Mouse (Mus musculus): ENCODE measurements around the gene Itgb5.

Gene Itgb5

DNA sequence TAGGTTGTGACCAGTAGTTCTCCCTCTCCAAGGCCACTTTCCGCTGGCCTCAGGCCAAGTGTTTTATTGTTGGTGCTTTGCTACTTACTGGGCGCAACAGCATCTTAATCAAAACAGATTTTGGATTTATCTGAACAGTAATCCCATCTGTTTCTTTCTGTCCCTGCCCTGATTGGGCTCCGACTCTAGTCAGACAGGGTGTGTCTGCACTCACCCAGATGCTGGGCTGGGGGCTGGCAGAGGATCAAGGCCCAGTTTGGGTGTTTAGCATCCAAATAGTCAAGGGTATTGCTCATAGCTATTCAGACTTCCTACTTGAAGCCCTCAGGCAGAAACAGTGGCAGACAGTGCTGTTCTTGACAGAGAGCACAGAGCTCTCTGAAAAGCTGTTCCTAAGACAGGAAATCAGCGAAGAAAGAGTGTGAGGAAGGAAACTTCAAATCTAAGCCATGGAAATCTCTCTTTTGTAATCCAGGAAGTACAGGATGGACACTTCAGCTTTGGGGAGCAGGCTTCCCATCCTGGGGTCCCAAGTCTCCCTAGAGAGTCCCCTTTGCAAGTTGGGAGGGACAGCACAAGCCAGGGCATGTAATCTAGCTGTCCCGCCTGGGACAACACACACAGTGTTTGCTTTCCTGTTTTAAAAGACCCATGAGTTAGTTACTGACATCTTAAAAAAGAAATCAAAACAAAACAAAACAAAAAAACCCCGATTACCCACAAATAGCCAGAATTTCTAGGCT lies 48.7 kb downstream of the Itgb5 start:
- no peak for DNase-seq (ENCODE audit: low spot score)

DNA sequence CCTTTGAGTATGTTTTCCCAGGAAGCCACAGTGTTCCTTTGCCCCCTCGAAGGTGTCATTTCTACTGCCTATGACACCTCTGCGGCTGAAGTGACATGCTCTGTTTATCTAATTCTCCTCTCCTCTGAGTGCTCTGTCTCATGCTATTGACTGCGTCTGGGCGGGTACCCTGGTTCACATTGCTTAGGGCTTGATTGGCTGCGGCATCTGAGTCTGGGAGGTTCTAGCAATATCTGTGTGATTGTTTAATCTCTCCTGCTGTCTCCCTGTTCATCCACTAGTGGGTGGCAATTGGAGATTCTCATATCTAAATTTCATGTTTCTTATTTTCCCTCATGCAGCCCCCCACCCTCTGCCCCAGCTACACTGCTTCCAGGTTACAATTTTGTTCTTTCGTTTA lies 49.6 kb downstream of the Itgb5 start:
- no peak for DNase-seq (ENCODE audit: low spot score)

DNA sequence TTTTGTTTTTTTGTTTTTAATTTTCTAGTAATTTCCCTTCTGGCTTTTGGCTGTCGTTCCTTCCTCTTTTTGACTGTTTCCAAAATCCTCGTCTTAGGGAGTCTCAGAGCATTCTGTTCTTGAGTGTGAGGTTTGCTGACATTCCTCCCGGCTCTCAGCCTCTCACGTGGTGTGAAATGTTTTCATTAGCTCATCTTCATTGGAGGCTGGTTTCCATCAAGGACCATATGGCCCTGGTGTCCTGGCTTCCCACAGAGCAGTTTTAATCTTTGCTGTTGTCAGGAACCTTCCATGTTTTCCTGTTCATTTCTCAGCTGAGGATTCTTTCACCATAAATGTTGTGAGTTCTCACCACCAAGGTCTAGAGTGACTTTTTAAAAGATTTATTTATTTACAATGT lies 50.1 kb downstream of the Itgb5 start:
- DNase-seq (ENCODE audit: low spot score) = no peak

DNA sequence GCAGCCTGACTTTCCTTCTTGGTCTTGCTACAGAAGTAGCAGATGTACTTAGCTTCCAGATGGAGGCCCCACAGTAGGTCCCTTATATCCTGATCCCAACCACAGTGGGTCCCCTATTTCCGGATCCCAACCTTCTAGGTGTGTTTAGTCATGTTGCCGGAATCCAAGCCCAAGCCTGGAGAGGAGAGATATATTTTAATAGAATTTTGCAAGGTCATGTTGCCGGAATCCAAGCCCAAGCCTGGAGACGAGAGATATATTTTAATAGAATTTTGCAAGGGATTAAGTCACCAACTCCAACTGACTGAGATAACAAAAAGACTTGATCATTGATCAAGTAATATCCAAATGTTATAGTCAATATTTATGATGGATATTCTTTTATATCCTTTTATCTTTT lies 51.3 kb downstream of the Itgb5 start:
- no peak for DNase-seq (ENCODE audit: low spot score)

DNA sequence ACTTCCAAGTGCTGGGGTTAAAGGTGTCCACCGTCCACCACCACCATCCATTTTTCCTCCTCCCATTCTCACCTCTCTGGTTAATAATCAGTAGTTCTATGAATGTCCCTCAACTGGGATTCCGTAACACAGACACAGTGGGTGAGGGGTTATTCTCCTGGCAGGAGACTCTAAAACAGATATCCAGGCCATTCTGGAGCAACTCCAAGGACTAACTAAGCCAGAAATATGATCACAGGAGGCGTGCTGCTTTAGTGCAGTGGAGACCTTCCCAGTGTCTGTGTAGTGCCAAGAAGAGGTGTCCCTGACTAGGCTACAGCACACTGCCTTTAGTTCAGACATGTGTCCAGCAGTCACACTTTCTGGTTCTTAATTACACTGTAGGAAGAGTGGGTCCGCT lies 53.1 kb downstream of the Itgb5 start:
- DNase-seq (ENCODE audit: low spot score) = no peak

DNA sequence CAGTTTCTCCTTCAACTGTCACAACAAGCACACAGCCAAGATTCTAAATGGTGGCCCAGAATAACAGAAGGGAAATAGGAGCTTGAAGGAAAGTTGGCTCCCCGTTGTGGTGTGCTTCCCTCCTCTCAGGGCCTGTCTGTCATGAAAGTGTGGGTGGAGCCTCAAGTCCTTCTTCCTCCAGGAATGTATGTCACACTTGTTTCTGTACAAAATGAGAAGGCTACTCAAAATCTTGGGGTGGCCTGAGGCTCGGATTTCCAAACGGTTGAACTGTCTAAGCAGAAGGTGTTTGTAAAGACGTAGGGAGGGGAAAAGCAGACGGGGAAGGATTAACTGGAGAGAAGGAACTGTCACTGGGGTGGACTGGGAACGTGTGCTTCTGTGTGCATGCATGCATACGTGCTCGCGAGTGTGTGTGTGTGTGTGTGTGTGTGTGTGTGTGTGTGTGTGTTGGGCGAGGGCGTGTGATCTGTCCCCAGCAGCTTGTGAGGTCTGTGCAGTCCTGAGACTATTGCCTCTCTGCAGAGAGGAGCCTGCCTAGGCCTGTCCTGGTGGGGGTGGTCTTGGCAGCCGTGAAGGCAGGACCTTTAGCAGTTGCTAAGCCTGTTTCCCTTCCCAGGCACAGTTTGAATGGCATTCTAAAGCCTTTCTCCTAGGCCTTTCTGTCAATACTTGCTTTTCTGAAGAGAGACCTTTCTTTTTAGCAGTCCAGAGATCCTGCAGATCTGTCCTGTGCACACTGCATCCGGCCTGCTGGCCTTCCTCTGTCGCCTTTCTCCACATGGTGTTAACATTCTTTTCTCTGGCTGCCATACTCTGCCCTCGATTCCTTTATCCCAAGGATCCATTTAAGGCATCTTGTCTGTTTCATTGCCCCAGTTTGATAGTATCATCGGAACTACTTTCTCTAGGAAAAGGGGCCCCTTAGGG lies 53.8 kb downstream of the Itgb5 start:
- DNase-seq (ENCODE audit: low spot score) = no peak

DNA sequence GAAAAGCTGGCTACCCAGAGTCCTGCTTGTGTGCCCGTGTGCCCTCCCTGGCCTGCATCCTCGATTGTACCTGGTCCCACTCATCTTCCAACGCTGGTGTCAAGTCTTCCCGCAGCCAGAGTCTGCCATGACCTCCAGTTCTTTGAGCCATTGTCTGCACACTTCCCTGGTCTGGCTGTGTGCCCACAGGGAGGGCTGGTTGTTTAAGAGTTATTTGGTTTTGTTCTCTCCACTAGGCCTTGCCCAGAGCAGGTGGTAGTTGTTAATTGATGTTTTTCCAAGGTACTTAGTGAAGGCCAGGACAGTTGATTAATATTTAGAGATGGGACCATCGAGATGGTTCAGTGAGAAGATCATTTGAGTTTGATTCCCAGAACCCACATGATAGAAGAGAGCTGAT lies 54.7 kb downstream of the Itgb5 start:
- DNase-seq (ENCODE audit: low spot score) = no peak

DNA sequence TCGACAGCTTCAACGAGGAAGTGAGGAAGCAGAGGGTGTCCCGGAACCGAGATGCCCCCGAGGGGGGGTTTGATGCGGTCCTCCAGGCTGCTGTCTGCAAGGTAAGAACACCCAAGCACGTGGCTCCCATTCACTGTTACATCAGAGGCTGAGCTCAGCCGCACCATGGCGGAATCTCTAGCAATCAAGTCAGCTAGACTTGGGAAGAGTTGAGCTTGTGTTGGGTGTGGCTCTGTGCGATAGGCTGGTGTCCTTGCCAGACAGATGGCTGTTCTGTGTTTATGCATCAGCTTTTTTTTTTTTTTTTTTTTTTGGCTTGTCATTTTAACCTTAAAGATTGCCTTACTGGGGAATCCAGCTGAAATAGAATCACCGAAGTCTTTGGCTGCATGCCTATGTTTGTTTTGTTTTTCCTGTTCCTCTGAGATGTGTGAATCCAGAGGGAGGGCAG lies 55.6 kb downstream of the Itgb5 start:
- peak; percentile 40 for DNase-seq (ENCODE audit: low spot score)

DNA sequence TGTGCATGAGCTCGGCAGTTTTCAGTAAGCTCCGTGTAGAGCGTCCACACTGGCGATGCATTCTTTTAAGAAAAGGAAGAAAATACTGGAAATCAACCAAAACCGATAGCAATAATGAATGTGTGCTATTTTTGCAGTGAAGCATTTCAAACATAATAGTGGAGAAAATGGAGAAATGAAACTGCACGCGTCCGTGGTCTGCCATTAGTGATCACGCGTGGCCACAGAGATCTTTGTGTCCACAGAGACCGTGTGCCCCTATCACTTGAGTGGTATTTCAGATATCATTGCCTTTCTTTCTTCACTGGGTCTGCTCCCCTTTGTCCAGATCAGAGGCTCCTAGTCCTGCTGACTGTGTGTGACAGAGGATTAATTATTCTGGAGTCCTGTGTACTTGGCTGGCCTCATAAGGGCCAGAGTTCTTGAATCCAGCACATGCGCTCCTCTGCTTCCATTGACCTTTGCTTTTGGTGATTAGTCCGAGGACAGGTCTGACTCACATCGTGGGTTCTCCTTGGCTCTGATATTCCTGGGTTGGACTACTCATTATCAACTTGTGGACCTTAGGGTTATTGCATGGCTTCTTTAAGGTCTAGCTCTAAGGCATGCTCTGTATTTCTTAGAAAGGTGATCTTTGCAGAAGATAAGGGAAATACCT lies 56.3 kb downstream of the Itgb5 start:
- DNase-seq (ENCODE audit: low spot score) = no peak

DNA sequence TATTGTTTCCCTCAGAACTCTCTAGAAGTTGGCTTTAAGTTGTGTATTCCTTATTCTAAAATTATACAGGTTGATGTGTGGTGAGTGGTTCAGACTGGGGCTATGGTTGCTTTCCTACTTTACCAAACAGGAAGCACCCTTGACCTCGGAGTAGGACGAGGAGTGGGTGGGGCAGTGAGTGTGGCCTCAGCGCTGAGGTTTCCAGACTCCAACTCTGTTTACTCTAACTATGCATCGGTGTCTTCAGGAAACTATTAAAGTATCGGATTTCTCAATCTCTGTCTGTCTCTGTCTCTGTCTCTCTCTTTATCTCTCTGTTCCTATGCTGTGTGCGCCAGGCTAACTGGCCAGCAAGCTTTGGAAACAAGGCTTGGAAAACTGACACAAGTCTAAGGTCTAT lies 57.2 kb downstream of the Itgb5 start:
- no peak for DNase-seq (ENCODE audit: low spot score)

DNA sequence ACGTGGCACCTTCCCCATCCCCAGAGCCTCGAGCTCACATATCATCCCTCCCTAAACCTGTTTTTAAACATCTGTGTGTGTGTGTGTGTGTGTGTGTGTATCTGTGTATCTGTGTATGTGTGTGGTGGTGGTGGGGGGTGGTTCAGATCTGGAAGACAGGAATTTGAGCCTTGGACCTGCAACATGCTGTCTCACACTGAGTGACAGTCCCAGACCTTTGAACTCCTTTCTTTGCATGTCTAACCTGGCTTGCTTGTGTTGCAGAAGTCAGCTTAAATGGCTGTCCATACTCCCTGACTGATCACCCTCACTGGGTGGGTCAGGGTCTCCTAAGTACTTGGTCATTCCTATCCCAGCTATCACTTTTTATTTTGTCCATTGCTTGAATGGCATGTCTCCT lies 58.5 kb downstream of the Itgb5 start:
- DNase-seq (ENCODE audit: low spot score) = no peak

DNA sequence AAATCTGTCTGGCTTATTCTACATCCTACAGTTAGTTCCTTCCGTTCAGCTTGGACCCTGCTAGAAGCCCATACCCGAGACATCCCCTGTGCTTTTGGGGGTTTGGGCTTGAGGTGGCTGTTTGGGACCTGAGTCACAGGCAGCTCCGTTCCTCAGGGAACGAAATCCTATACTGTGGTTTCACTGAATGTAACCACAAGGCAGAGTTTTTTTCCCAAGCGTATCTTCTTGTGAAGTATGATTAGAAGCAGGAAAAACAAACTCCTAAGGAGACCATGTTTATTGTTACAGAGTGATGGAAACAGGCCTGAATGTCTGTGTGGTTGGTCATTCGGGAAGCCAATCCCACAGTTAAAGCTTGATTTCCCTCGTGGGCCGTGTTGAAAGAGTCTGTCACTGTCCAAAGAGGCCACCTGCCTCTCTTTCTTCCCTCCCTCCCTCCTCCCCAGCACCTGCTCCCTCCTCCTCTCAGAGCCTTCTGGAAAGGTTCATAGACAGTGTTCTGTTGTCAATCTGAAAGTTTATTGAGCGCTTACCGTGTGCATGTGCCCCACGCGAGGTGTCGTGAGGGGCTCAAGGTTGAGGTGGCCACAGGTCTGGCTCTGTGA lies 59.6 kb downstream of the Itgb5 start:
- DNase-seq (ENCODE audit: low spot score) = no peak

DNA sequence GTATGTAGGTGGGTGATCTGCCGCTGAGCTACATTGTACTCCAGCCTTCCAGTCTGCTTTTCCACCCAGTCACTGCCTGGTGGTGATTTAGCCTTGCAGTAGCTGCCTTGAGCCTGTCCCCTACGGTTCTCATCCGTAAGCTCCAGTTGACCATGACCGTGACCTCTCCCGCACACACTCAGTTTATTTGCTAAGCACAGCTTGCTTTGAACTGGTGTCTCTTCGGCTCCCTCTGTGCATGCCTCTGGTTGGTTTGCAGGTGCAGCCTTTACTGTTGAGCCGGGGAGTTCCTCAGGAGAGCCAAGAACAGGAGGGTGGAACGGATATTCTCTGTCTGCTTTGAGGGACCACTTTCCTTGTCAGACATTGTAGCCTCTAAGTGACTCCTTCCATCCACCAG lies 61.6 kb downstream of the Itgb5 start:
- no peak for DNase-seq (ENCODE audit: low spot score)

DNA sequence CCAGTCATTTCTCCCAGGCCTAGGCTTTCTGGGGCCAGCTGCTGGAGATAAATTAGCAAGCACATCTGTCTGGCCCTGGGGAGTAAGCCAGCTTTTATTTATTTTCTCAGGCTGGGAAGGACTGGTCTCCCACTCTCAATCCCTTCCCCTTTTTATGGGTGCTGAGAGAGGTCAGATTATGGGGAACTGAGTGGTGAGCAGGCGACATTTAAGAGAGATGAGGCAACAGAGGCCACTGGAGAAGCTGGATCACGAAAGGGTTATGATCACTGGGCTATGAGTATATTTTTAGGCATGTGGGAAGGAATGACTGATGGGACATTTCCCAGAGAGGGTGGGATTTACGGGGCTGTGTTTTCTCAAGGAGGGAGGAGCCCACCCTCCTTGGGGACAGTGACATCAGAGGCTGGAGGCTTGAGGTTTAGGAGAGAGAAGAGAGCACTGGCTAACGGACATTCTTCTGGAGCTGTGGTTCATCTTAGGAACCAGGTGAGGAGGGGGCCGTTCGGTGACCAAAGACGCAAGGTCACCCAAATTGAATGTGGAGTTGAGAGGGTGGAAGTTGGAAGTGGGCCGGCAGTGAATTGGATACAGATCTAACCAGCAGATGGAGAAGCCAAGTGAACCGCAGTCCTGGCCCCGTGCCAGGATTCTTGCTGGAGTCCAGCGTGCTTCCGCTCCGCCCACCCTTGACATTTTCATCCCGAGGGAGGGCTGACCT lies 62.3 kb downstream of the Itgb5 start:
- no peak for DNase-seq (ENCODE audit: low spot score)

DNA sequence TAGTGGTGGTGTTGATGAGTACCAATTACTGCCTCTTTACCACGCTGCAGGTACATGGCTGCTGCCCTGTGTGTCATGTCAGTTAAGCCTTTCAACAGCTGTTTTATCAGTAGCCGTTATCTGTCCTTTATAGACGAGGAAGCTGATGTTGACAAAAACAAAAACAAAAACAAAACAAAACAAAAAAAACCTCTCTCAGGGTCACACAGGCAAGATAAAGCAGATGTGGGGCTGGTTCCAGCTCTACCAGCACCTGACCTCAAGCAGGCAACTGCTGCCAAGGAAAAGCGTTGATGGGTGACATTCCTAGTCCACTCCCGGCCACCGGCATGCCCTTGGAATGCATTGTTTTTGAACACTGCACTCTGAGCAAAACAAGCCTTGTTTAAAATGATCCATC lies 63.1 kb downstream of the Itgb5 start:
- no peak for DNase-seq (ENCODE audit: low spot score)

DNA sequence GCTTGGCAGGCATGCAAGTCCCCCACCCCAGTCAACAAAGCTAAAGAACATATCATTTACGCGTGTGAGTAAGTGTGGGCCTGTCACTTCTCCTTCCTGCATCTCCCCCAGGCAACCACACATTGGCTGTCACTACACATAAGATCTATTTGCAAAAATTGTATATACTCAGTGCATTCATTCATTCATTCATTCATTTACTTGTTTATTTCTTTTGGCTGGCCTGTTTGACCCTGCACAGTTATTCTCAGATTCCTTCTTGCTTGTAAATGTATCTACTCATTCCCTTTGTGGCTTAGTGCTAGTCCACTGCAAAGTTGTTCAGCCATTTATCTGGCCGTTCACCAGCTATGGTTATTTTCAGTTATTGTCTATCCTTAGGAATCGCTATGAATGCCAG lies 64.3 kb downstream of the Itgb5 start:
- no peak for DNase-seq (ENCODE audit: low spot score)

DNA sequence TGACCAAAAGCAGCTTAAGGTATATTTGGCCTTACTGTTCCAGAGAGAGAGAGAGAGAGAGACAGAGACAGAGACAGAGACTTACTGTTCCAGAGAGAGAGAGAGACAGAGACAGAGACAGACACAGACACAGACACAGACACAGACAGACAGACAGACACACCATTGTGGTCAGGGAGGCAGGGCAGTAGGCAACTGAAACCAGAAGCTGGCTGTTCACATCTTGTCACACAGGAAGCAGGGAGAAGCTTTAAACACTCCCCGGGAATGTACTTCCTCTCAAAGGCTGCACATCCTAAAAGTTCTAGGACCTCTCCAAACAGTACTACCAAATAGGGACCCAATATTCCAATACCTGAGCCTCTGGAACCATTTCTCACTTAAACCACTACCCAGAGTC lies 65.0 kb downstream of the Itgb5 start:
- DNase-seq (ENCODE audit: low spot score) = no peak

DNA sequence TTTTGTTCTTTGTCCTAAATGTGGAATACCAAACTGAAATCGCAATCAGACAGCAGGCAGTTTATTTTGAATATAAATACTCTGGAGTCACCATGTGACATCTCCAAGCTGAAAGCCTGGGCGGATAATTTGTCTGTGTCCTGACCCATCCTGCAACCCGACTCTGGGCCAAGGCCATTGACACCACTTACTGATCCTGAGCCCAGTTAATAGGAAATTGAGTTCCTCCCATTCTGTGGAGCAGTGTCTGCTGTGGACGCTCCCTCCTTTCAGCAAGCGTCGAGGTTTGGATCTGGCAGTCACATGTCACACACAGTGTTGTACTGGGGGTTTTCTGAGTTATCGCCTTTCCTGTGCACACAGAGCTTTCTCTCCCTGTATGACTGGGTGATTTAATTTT lies 66.2 kb downstream of the Itgb5 start:
- no peak for DNase-seq (ENCODE audit: low spot score)

DNA sequence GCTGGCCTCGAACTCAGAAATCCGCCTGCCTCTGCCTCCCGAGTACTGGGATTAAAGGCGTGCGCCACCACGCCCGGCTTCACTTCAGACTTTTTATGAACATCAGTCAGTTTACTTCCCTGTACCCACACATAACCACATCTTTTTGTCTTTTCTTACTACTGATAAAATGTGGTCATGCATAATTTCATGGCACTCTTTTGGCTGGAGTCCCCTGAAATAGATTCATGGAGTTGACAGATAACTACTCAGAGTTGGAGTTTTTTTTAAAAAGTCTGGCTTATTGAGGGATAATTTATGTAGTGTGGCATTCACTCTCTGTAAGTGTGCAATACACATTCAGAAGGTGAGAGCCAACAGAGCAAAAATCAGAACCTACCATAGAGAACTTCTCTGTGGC lies 67.3 kb downstream of the Itgb5 start:
- no peak for DNase-seq (ENCODE audit: low spot score)

DNA sequence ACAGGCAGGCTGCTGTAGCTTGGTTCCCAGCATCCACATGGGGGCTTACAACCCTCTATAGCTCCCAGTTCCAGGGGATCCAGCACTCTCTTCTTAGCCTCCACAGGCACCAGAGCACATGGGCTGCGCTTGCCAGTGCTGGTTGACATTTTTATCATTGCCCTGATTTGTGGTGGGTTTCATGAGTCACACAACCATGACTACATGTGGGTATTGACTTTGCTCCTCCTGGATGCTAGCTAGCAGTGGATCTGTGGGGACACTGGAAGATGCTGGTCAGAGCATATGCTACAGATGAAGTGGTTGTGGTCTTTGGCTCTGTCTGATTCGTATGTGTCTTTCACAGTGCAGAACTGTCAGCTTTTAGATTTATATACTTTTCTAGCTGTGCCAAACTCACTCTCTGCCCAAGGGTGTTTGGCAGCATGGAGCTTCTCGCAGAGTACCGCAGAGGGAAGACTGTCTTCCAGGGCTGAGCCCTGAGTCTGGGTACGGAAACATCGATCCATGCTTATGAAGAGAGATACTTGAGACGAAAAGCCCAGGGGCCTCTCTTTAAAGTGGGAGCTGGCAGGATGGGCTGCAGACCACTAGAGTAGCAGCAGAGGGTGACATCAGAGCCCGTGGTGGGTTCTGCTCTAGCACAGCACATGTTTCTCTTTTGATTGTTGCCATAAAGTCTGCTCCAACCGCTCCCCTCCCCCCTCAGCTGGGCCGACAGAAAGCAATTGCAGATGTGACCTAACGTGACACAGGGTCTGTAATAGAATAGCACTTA lies 74.4 kb downstream of the Itgb5 start:
- DNase-seq (ENCODE audit: low spot score) = no peak

DNA sequence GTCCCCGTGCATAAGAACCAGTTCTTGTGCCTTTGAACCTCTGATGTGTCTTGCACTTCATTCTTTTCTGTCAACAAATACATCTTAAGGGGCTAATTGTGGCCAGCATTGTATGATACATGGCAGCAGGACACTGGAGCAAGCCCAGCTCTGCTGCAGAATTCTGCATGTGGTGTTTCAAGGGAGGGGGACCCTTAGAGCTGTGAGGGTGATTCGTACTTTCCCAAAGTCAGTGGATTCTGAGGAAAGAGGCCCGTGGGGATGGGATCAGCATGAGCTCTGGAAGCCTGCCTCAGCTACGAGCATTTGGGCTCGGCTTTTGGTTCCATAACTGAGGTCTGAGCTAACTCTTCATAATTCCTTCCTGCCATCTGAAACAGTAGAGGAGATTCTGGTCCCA lies 75.1 kb downstream of the Itgb5 start:
- no peak for DNase-seq (ENCODE audit: low spot score)

Measured in T-cell, adult 2 months (primary cell).